Mouse (Mus musculus): ENCODE data around the gene Zfp830.
A peak's percentile ranks its signal among the peaks of the same experiment; 100 is the strongest.

Zfp830 gene

DNA sequence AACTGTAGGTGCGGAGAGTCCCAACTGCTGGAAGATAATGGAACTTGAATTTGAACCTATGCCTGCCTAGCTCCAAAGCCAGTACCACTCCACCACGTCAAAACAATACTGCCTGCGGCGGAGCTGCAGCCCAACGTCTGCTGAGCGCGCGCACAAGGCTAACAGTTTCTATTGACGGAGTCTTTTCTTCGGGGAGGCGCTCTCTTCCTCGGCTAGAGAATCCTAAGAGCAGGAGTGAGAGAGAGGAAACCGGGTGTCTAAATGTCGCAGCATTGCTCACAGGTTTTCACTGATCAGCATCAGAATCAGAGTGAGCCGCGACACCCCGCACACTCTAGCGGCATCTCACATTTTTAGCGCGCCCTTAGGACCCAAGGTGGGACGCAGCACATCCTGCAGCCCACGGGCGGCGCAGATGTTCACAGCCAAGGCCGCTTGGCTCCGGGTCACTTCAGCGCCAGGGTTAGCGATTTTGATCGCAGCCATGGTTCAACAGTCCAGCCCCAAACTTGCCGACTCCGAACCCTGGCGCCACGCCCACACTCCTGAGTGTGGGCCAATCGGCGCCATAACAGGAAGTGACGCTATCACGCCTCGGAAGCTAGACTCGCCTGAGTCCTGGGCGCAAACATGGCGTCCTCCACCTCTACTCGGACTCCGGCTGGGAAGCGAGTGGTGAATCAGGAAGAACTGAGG is at the start of gene Zfp830, which contains the start of gene Cct6b:
Gene Zfp830, plus strand, starts transcription at position 604 of the 696 bp plus-strand sequence.
Gene Cct6b, minus strand, starts transcription at position 580 of the 696 bp plus-strand sequence.
- DNase-seq (ENCODE audit: low spot score), result peak; percentile 97

DNA sequence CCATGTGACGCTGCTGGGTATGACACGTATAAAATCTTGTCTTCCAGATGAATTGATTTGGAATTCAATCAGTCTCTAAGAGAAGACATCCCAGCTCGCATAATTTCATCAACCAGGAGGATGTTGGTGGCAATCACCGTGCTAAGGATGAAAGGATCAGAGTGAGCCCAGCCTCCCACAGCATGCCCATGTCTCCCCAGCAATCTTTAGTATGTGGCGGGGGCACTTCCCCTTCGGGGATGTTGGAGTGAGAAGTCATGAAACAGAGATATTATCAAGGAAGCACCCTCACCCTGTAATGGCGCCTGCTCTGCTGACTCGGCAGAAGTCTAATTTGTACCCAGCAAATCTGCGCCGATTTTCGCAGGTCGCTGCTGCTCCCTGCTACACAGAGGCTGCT is 44.9 kb upstream of the Zfp830 start:
- no peak for DNase-seq (ENCODE audit: low spot score)

DNA sequence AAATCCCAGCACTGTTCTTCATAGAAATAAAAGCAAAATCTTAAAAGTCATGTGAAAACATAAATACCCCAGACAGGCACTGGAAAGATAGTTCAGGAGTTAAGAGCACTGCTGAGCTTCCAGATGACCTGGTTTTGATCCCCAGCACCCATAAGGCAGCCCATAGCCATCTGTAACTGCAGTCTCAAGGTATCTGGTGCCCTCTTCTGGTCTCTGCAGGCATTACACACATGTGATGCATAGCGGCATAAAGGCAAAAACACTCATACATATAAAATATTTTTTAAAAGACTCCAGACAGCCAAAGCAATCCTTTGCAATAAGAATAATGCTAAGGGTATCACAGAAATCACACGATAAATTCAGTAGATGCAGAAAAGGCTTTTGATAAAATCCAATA is 37.3 kb upstream of the Zfp830 start:
- no peak for DNase-seq (ENCODE audit: low spot score)

DNA sequence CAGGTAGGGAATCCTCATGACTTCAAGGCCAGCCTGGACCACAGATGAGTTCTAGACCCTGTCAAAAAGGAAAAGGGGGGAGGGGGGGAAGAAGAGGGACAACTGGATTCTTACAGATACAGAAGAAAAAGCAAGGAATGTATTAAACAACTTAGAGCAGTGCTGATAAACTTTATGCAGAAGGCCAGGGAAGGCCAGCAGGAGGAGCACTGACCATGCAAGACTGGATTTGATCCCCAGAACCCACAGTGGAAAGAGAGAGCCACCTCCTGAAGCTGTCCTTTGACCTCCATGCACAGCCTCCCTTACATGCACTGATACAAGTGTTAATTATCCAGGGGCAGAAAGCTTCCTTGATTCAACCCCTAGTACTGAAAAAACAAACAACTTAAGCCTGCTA is 29.9 kb upstream of the Zfp830 start:
- DNase-seq (ENCODE audit: low spot score), result no peak

DNA sequence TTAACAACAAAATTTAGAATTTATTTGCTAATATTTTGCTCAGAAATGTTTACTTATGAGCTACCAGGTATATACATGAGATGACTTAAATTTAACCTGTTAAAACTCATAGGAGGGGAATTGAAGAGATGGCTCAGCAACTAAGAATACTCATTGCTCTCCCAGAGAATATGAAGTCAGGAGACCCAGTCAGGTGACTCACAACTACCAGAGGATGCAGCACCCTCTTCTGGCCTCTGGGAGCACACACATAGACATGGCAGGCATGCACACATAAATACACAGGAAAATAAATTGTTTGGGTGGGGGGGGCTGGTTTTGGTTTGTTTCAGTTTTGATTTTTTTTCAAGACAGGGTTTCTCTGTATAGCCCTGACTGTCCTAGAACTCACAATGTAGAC is 25.1 kb upstream of the Zfp830 start:
- DNase-seq (ENCODE audit: low spot score), result no peak

DNA sequence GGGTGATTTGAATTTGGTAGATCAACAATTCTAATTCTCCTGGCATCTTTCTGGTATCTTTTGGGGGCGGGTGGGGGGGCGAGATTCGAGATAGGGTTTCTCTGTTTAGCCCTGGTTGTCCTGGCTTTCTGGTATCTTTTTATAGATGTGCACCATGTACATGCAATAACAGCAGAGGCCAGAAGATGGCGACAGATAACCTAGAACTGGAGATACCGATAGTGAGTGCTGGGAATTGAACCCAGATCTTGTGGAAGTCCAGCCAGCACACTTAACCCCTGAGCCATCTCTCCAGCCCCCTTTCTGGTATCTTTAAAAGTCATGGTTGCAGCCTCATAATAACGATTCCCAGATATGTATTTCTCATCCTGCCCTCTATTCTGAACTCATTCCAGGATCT is 18.0 kb upstream of the Zfp830 start:
- peak; percentile 48 for DNase-seq (ENCODE audit: low spot score)

DNA sequence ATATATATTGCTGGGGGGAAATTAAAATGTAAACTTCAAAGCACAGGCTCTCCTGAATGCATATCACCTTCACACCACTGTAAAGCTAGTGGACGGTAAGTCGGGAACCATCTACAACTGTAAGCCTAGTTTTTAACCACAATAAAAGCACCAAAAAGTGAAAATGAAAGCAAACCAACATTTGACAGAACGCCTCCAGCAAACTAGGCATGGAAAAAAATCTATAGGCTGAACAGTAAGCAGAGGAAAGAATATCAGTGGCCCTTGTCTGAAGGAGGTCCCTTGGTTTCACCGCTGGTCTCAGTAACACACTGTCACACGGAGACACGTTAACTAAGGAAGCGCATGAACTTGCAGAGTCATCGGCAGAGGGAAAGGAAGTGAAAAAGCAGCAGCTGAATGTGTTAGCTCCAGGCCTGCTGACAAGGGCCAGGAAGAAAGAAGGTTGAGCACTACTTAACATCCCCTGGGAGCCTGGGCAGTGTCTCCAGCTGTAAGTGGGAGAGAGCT is 17.2 kb upstream of the Zfp830 start:
- no peak for DNase-seq (ENCODE audit: low spot score)

DNA sequence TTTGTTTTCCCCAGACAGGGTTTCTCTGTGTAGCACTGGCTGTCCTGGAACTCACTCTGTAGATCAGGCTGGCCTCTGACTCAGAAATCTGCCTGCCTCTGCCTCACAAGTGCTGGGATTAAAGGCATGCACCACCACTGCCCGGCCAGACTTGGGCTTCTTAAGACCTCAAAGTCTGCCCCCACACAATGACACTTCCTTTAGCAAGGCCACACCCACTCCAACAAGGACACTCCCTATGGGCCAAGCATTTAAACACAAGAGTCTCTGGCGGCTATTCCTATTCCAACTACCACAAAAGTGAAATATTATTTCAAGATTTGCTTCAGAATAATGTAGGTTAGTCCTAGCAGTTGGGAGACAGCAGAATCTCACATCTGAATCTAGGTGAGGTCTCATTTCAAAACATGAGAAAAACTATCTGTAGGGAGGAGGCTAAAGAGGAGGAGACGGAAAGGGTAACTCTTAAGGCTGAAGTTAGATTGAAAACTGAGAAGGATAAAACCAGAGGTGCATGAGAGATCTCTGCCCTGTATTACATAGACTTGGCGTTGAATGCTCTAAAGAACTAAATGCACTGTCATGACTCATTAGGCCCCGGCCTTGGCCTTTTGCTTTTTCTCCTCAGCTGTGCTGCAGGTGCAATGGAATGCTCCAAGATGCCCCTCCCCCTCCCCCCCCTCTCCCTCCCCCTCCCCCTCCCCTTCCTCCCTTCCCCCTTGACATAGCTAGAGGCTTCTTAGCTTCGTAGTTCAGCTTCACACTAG is 11.6 kb upstream of the Zfp830 start:
- no peak for DNase-seq (ENCODE audit: low spot score)

DNA sequence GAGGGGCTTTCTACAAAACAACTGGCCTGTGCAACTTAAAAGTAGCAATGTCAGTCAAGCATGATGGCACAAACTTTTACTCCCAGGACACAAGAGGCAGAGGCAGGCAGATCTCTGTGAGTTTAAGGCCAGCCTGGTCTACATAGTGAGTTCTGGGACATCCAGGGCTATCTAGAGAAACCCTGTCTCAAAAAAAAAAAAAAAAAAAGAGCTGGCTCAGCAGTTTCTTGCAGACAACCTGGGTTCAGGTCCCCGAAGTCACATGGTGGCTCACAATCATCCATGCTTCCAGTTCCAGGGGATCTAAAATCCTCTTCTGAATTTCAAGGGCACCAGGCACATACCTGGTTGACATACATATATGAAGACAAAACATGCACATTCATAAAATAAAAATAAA is 8.2 kb upstream of the Zfp830 start:
- no peak for DNase-seq (ENCODE audit: low spot score)

DNA sequence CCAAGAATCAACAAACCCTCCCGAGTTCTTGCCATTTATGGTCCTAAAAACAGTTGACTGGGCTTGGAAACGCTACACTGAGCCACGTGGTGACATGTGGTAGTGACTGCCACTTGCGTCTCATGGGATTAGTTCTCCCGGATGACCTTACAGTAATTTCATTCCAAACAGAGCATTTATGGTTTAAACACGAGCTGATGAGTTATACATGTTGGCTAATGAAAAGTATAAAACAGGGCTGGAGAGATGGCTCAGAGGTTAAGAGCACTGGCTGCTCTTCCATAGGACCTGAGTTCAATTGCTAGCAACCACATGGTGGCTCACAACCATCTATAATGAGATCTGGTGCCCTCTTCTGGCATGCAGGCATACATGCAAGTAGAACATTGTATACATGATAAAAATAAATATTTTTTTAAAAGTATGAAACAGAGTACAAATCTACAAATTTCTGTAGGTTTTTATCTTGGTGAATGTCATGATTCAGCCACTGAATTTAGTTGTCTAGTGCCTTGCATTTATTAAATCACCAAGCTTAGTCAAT is 1.8 kb upstream of the Zfp830 start:
- DNase-seq (ENCODE audit: low spot score), result no peak

DNA sequence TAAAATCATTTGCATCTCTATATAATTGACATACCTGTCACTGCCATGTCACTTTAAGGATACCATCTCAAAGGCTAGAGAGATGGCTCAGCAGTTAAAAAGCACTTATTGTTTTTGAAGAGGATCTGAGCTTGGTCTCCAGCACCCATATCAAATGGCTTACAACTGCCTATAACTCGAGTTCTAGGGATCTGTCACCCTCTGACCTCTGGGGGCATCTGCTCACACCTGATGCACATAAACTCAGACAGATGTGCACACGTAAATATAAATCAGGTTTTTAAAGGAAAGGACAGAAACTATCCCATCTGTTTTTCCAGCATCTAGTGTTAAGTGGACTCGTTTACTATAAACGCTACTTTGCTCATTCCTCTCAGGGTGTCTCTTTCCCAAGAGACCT is 884 bp upstream of the Zfp830 start:
- DNase-seq (ENCODE audit: low spot score), result no peak

DNA sequence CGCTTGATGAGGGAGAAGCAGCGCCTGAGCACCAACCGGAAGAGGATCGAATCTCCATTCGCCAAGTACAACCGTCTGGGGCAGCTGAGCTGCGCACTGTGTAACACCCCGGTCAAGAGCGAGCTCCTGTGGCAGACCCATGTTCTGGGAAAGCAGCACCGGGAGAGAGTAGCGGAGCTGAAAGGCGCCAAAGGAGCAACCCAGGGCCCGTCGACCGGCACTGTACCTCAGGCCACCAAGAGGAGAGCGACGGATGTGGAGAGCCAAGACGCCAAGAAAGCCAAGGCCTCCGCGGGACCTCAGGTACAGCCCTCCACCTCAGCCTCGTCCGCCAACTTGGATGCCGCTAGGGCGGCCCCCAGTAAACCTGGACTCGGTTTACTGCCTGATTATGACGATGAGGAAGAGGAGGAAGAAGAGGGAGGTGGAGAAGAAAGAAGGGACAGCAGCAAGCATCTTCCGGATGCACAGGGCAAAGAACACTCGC is 336 bp downstream of the Zfp830 start:
- DNase-seq (ENCODE audit: low spot score), result no peak

DNA sequence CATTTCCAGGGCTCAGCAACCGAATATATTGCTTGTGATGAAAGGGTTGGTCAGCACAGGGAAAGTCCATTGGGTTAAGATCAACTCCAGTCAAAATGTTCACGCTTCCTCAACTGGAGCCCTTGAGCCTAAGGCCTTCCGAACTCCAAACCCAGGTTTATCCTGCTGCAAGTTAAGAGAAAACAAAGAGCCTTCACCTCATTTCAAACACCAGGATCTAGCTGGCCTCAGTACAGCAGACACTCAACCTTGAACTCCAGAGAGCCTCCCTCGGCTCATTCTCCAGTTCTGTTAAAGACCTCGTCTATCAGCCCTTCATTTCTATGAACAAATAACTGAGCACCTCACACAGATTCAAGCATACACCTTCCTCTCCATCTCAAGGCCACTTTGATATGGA is 16.0 kb downstream of the Zfp830 start:
- no peak for DNase-seq (ENCODE audit: low spot score)

DNA sequence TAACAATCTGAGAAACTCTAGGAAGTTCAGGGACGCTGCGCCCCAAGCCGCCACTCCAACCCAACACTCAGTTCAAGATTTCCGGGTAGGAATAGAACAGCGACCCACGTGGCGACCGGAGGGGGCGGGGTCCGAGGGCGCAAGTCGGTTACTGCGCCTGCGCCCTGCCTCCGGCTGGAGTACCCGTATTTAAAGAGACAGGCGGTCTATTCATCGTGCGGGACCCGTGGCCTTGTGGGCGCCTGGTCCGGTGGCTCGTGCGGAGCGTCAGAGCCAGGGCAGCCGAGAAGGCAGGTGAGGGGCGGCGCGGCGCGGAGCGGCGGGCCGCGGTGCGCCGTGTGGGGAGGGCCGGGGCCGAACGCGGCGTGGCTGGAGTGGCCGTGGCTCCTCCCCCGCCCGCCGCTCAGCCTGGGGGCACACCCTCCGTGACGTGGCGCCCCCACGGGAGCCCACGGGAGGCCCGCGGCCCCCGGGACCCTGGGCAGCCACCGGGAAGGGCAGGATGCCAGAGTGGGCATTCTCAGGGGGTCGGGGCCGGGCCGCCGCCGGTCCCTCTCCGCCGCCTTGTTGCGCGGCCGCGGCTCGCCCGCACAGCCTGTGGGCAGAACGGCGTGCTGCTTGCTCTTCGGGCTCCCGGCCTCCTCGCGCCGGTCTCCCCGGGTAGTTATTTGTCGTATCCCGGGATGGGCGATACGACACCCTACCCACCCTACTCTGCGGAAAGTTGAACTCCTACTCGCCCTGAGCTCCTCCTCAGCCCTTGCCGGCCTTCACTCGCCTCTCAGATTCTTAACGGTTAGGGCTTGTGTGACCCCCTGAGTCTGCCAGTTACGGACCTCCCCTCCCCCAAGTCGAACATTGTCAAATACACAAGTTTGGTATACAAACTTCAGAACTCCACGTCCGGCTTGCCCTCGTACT is 17.1 kb downstream of the Zfp830 start, which contains the start of gene Lig3:
Gene Lig3, plus strand, starts transcription at position 126 of the 921 bp plus-strand sequence.
- DNase-seq (ENCODE audit: low spot score), result peak; percentile 98

DNA sequence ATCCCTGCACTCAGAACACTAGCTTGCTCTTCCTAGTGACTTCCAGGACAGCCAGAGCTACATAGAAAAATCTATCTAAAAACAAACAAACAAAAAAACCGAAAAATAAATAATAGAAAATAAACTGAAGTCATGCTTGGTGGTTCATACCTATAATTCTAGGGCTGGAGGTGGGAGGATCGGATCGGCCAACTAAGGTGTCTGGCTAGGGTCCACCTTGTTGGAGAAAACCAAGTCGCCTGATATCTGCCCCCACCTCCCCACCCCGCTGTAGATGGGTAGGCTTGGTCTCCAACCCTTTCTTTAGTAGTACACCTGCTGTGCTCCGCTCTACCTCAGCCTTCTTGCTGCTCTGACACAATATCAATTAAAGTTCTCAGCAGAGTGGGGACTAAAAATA is 18.1 kb downstream of the Zfp830 start:
- no peak for DNase-seq (ENCODE audit: low spot score)

DNA sequence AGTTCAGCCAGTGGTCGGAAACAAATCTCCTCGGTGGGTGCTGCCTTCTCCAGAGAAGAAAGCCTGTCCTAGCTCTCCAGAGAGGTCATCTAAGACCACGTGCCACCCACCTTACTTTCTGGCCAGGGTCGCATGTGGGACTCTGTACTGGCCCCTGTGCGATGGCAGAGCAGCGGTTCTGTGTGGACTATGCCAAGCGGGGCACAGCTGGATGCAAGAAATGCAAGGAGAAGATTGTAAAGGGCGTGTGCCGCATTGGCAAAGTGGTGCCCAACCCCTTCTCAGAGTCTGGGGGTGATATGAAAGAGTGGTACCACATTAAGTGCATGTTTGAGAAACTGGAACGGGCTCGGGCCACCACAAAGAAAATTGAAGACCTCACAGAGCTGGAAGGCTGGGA is 19.3 kb downstream of the Zfp830 start:
- DNase-seq (ENCODE audit: low spot score), result no peak

DNA sequence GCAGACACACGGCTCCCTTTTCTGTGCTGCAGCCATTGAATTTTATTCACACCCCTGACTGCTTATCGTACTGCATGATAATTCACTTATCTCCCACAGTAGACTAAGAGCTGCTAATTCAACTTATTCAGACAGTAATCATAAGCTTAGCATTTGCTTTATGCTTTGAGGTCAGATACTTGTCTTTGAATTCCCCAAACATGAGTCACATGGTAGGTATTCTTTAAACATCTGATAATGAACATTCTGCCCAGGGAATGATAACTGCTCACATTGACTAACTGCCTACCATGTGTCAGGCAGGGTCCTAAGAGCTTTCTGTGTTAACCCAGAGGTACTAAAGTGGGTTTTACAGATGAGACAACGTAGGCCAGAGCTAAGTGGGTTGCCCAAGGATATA is 42.5 kb downstream of the Zfp830 start:
- no peak for DNase-seq (ENCODE audit: low spot score)

DNA sequence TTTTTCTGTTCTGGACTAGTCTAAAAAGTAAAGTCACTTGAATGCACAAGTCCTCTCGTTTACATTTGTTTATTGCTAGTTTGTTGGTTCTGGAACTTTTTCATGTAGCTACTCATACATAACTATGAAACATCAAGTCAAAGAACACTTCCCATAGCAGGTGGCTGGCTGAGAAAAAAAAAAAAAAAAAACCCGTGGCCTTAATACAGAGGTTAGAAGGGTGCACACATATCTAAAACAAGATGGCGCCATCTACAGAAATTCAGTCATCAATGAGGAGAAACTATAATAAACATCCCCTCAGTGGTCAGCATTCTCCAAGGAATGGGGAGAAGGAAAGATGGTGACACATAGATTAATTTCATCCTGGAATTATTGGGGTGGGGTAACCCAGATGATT is 43.2 kb downstream of the Zfp830 start:
- no peak for DNase-seq (ENCODE audit: low spot score)

DNA sequence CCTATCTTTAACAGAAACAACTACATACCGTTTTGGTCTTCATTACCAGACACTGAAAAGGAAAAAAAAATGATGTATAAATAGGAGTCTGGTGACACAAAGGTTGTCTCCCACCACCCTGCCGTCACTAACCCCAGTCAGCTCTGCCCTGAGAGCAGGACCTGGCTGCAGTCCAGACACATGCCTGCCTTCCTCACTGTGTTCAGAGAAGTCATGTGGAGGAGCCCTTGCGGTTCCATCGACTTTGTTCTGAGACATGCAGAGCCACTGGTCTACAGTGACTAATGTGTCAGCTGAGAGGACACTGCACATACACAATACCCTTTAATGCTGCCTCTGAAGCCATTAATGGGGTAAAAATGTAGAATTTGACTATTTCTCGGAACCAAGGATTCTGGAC is 44.3 kb downstream of the Zfp830 start:
- DNase-seq (ENCODE audit: low spot score), result no peak

Measured in testis, postnatal 10 days (tissue).